ENCODE assay signal across 8 mouse cellular contexts in genomic region chr10:89874036-89874435, GRCm38 (mm10). TPM values are rescaled to one million over a fixed set of nuclear protein-coding genes. Genes with fewer than 3 reads are reported as not detected.
DNase-seq lines count a peak whose midpoint lies in the region; ATAC-seq and TF ChIP-seq lines count a peak whose summit lies in the region.

No protein-coding gene starts in this region.

- no peaks in the 10 kb centered on the region for H3K36me3 ChIP-seq in embryonic facial prominence, embryonic 13.5 days
- H3K36me3 ChIP-seq in hindbrain, postnatal 0 days (ENCODE audit: insufficient read depth, low read length), result no peaks in the 10 kb centered on the region
- H3K36me3 ChIP-seq in myocyte (ENCODE audit: control insufficient read depth, insufficient read depth), result no peaks in the 10 kb centered on the region

- H3K9ac ChIP-seq in embryonic facial prominence, embryonic 13.5 days, result no peak overlapping the region
- H3K9ac ChIP-seq in hindbrain, postnatal 0 days (replicated peaks; ENCODE audit: low read length), result peak overlapping the region; percentile 81

- no peak overlapping the region for H3ac ChIP-seq in myocyte (ENCODE audit: control insufficient read depth, insufficient read length)

- no peaks in the 10 kb centered on the region for H3K9me3 ChIP-seq in embryonic facial prominence, embryonic 13.5 days
- H3K9me3 ChIP-seq in hindbrain, postnatal 0 days (ENCODE audit: low read length), result no peaks in the 10 kb centered on the region

- peaks cover 10% of the 10 kb centered on the region for H3K4me1 ChIP-seq in embryonic facial prominence, embryonic 13.5 days
- no peaks in the 10 kb centered on the region for H3K4me1 ChIP-seq in hindbrain, postnatal 0 days (ENCODE audit: insufficient read depth, low read length)

- TF ChIP-seq CTCF in layer of hippocampus, adult 2 months (conservative IDR thresholded peaks at IDR 0.05), result no peak
- no peak for TF ChIP-seq CTCF in hindbrain, postnatal 0 days (IDR thresholded peaks at IDR 0.05; ENCODE audit: low read depth)

- peaks cover 43% of the 10 kb centered on the region for H3K27me3 ChIP-seq in embryonic facial prominence, embryonic 13.5 days
- H3K27me3 ChIP-seq in hindbrain, postnatal 0 days (ENCODE audit: insufficient read depth, low read length), result no peaks in the 10 kb centered on the region
- no peaks in the 10 kb centered on the region for H3K27me3 ChIP-seq in myocyte (ENCODE audit: control insufficient read depth, insufficient read depth, insufficient read length)

- peak overlapping the region; percentile 93 for H3K27ac ChIP-seq in layer of hippocampus, adult 2 months
- no peak overlapping the region for H3K27ac ChIP-seq in embryonic facial prominence, embryonic 13.5 days
- H3K27ac ChIP-seq in hindbrain, postnatal 0 days, result peak overlapping the region; percentile 94; the same call in 1 of the 2 replicates

- H3K4me2 ChIP-seq in embryonic facial prominence, embryonic 13.5 days, result peak overlapping the region; percentile 96
- peak overlapping the region; percentile 57 for H3K4me2 ChIP-seq in hindbrain, postnatal 0 days (ENCODE audit: low read depth, low read length)
- peak overlapping the region; percentile 78 for H3K4me2 ChIP-seq in myocyte (ENCODE audit: low read depth)

- WGBS in embryonic facial prominence, embryonic 13.5 days, result 6% methylated on average over 8 of the region's 8 CpGs
- 2% methylated on average over 8 of the region's 8 CpGs for WGBS in hindbrain, postnatal 0 days

- peak overlapping the region; percentile 69 for H3K4me3 ChIP-seq in layer of hippocampus, adult 2 months
- peak overlapping the region; percentile 65 for H3K4me3 ChIP-seq in embryonic facial prominence, embryonic 13.5 days
- H3K4me3 ChIP-seq in hindbrain, postnatal 0 days (ENCODE audit: low read length), result peak overlapping the region; percentile 62
- no peak overlapping the region for H3K4me3 ChIP-seq in myocyte

- no peak for ATAC-seq in embryonic facial prominence, embryonic 13.5 days (ENCODE audit: insufficient number of reproducible peaks, insufficient read depth, low FRiP score, low TSS enrichment, low read depth)
- ATAC-seq in hindbrain, postnatal 0 days, result no peak

- no peak for TF ChIP-seq POLR2A in myocyte (IDR thresholded peaks at IDR 0.05; ENCODE audit: insufficient read length, low read depth)

- DNase-seq in layer of hippocampus, adult 2 months (ENCODE audit: low spot score in 2 of 2), result no peak
- DNase-seq in layer of hippocampus, adult 11-12 months (ENCODE audit: low spot score), result no peak
- peak; percentile 9 for DNase-seq in hindbrain, postnatal 0 days (ENCODE audit: low spot score)
- DNase-seq in adrenal gland, adult 8-10 months, result no peak
- DNase-seq in spleen, postnatal 36 days (ENCODE audit: low spot score in 2 of 2), result no peak
- DNase-seq in cerebellum, adult 11 months, result no peak

- H3K79me2 ChIP-seq in myocyte (ENCODE audit: control insufficient read depth, insufficient read depth), result no peaks in the 10 kb centered on the region

TF ChIP-seq in myocyte, 11 proteins besides CTCF, POLR2A, EP300 and RAD21:
- TF ChIP-seq REST (IDR thresholded peaks at IDR 0.05; ENCODE audit: insufficient read depth, insufficient read length), result no peak
- TF ChIP-seq MYOG (IDR thresholded peaks at IDR 0.05; ENCODE audit: control insufficient read depth in 1 of 3, insufficient read depth in 1 of 3, insufficient read length in 2 of 3, low read depth in 2 of 3), result no peak
- no peak for TF ChIP-seq POLR2AphosphoS2 (IDR thresholded peaks at IDR 0.05; ENCODE audit: insufficient read length, low read depth)
- no peak for TF ChIP-seq E2F4 (IDR thresholded peaks at IDR 0.05; ENCODE audit: insufficient read depth)
- no peak for TF ChIP-seq MAX (IDR thresholded peaks at IDR 0.05; ENCODE audit: low read depth)
- no peak for TF ChIP-seq MYOD1 (IDR thresholded peaks at IDR 0.05; ENCODE audit: control insufficient read depth in 1 of 3, insufficient read length in 2 of 3, low read depth in 2 of 3)
- TF ChIP-seq TCF12 (IDR thresholded peaks at IDR 0.05; ENCODE audit: insufficient read depth, poor library complexity, severe bottlenecking), result no peak
TF ChIP-seq in myocyte: peak in this region for 0.

RNA-seq across cellular contexts. Expression of gene Anks1b, which starts 0.7 kb away (rescaled TPM):
- 100 to 1,000 TPM; 540 to 541 TPM for total RNA-seq in layer of hippocampus, adult 2 months (2021)
- polyA plus RNA-seq in embryonic facial prominence, embryonic 13.5 days (2015; fragmentation: Nextera tagmentation; extraction: Ambion mirVana), result 1.5 and 3.3 TPM in 2 replicates
- total RNA-seq in hindbrain, postnatal 0 days (2014; rRNA removed), result 125 and 156 TPM in 2 replicates
- polyA plus RNA-seq in hindbrain, postnatal 0 days (2015; fragmentation: Nextera tagmentation; extraction: Ambion mirVana), result 98.9 and 104 TPM in 2 replicates
- polyA plus RNA-seq in myocyte (2012; fragmentation: generic; extraction: Trizol), result 0.13 TPM
- total RNA-seq in adrenal gland, adult 8-10 months (2022), result 1 to 10 TPM in 1 of 4 experiments, under 1 TPM in 3; 0.32 to 2.5 (median 0.62) TPM

Comparison
In these comparisons a context has a peak if more than half of its experiments do, and no peak if none do; other contexts are left out.
1. RNA of gene Anks1b, which starts 0.7 kb away (total RNA-seq): 540 to 541 TPM in layer of hippocampus, adult 2 months and 125 to 156 TPM in hindbrain, postnatal 0 days; 0.32 to 2.5 TPM in adrenal gland, adult 8-10 months; every median in the first group is over 10 times any median in the second.
2. Peak in every context shown above with its lines, with median percentiles within 50 percentile points of each other: H3K4me2 ChIP-seq.